Mouse (Mus musculus) gastrocnemius, postnatal 4 days (tissue): Measurements from ENCODE around the gene Mnt. TPM values are rescaled to one million over a fixed set of nuclear protein-coding genes. Genes with fewer than 3 reads are reported as not detected.

Experiments
- microRNA-seq: library from miRNA; unstranded; fragments of <30 nt; microRNA quantifications from one replicate; pipeline ENCODE4 v1.2.0, GENCODE M21; 2021
- total RNA-seq, 2 experiments: library from RNA; stranded (reverse); gene quantifications; 2 replicates each; pipeline ENCODE4 v1.2.3; 2021

The Mnt gene
- total RNA-seq, 2 experiments from 2014 or later = 12.3 to 13.0 TPM

Small RNA genes lying within 50 kb of the gene (microRNA-seq; reads per million reads assigned to microRNA genes)
- gene Mir6926 = not detected

Other genes with a start within 250 kb of the Mnt start
- gene Rap1gap2, start 220.0 kb upstream of the Mnt start, total RNA-seq = 10 to 100 TPM; 16.9 to 18.0 TPM
- under 1 TPM; 0.41 to 0.49 TPM for gene Ccdc92b, start 211.3 kb upstream of the Mnt start, total RNA-seq
- gene Cluh, start 181.4 kb upstream of the Mnt start, total RNA-seq = 100 to 1,000 TPM in 1 of 2 experiments, 10 to 100 TPM in 1; 95.9 to 101 TPM
- 100 to 1,000 TPM; 128 to 136 TPM for gene Pafah1b1, start 106.2 kb upstream of the Mnt start, total RNA-seq
- gene Mettl16, start 60.1 kb upstream of the Mnt start, total RNA-seq = 10 to 100 TPM; 10.5 to 14.6 TPM
- 10 to 100 TPM; 10.5 to 12.0 TPM for gene Sgsm2, start 66.1 kb downstream of the Mnt start, total RNA-seq
- gene Tsr1, start 67.2 kb downstream of the Mnt start, total RNA-seq = 10 to 100 TPM; 28.6 to 30.4 TPM
- 10 to 100 TPM; 25.0 to 28.6 TPM for gene Smg6, start 94.9 kb downstream of the Mnt start, total RNA-seq
- gene Srr, start 95.0 kb downstream of the Mnt start, total RNA-seq = 10 to 100 TPM; 29.9 to 32.9 TPM